Mouse (Mus musculus): ENCODE results near the gene Mif.
"Not testable (repeated sequence)": the region's sequence is repeated elsewhere in the genome, so short reads cannot be mapped to it uniquely, and the experiment has no call there.

Gene Mif

DNA sequence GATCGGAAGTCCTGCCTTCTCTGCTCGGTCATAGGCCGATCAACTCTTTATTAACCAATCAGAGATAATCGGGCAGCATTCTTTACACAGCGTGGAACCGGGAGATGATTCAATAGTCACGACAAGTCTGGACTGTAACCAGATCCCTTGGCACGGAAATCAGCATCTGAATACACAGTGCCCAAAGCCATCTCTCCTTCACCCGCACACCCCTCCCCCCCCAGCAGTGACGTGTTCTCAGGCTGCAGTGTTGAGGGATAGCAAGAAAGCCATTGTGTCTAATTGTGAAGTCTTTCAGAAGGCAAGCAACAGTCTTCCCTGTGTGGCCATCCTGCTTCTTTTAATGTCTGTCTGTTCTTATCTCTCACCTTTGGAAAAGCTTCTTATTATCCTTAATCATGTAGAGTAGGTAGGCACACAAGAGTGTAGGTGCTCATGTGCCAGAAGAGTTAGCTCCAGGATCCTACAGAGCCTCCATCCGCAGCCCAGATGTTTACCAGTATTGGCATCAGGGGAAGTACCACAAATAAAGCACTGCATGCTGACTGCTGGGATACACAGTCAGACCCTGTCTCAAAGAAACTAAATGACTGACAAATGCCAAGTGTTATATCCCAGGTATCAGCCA, 13.0 kb upstream of the Mif start:
- DNase-seq (ENCODE audit: low spot score): no peak

DNA sequence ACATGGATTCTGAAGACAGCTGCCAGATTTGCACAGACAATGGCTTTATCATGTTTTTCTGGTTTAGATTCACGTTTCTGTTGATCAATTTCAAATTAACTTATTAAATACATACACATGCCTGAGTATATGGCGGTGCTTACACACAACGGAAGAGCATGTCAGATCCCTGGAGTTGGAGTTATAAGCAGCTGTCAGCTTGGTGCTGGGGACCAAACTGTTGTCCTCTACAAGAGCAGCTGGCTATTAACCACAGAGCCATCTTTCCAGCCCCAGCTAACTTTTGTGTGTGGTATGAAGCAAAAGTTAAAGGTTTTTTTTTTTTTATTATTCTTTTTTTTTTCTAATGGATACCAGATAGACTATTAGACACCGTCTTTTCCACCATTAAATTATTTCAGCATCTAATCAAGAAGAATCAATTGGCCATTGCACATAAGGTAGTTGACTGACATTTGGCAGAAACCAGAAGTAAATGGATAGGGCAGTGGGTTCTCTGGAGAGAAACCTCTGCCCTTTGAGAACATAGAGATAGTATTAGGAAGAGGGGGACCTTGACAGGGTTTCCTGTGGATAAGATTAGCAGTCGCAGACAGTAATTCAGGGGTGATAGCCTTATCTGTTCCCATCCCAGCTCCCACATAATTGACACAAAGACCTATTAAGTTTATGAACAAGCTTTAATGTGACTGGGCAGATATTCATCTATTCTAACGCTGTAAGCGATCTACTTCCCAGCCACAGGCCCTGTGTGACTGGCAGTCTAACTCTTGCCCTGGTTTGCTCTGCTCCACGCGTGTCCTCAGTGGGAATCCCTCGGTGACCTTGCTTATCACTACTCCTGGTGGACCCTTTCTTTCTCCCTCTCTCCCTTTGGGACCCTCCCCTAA, 12.2 kb upstream of the Mif start:
- DNase-seq (ENCODE audit: low spot score): no peak

DNA sequence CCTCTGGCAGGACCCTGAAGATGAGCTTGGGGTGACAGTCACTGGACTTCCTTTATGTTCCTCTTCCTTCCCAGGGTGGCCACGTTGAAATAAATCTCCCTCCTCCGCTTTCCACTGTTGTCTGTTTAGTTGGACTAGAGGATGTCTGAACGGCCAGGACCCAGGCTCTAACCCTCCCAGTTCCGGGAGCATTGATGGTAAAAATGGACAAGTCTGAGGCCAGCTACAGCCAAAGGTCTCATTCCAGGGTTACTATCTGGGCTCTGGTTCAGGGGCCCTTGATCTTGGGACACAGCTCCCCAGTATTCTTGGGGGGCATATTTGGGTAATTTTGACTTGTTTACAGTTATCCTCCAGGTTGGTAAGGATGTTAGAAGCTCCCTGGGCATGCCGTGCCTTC, 1.5 kb upstream of the Mif start:
- DNase-seq (ENCODE audit: low spot score): no peak

DNA sequence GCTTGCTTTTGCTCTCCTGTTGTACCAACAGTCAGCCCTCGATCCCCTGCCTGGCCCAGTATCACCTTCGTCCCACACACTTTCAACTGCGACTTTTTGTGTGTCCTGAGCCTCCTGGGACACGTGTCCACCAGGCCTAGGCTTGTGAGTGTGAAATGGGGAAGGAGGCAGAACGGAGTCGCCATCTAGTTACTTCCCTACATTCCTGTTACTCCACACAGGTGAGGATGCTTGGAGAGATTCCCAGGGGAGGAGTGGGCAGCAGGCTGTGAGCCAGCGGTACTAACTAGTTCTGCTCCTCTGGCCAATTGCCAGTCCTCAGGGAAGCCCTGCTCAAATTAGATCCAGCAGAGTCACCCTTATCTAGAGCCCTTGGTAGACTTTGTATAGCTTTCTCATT, 706 bp upstream of the Mif start:
- DNase-seq (ENCODE audit: low spot score): no peak

DNA sequence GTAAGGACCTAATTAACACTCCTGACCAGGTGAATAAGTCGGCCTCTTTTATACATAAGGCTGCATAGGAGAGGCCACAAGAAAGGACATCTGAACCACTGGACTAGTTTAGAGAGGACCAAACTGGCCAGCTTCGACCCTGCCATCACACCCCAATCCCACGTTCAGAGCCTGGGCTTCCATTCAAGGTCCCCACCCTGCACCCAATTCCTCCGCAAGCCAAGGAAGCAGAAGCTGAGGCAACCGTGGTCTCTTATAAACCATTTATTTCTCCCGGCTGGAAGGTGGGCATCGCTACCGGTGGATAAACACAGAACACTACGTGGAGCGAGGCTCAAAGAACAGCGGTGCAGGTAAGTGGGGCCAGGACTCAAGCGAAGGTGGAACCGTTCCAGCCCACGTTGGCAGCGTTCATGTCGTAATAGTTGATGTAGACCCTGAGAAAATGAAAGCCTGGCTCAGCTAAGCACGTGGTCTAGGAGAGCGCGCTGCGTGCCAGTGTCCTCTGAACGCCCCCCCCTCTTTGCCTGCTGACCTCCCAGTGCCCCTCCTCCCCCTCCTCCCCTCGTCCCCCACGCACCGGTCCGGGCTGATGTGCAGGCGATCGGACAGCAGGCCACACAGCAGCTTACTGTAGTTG, 813 bp downstream of the Mif start:
- DNase-seq (ENCODE audit: low spot score): no peak

DNA sequence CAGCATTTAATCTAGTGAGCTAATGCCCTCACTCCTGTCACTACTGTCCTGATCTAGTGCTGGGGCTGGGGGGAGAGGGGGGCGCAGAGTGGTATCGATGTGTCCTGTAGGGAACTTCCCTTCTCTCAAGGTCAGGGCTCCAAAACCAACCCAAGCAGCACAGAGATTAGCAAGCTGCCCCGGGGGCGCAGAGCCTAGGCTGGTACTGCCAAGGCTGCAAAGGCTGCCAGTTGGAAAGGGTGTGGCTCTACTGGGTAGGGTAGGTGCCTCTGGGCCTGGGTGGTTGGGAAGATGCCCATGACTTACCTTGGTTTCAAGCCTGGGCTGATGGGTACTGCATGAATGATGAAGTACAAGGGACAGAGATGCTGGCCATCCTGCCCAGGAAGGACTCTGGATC, 2.4 kb downstream of the Mif start:
- no peak for DNase-seq (ENCODE audit: low spot score)

DNA sequence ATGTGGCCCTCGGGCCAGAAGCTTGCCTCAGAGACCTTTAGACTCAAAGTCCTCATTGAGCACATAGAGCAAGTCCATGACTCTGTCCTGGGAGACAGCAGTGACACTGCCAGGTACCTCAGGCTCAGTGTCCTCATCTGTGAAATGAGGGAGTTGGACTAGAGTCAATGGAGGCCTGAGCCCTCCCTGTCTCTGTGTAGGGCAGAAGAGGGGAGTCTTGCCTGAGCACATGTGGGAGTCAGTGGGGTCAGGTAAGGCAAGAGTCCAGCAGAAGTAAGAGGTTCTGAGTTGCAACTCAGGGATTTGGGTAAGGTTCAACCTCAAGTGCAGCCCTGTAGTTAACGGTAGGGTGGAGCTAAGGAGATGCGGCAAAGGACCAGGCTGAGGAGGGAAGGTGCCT, 3.1 kb downstream of the Mif start:
- no peak for DNase-seq (ENCODE audit: low spot score)

DNA sequence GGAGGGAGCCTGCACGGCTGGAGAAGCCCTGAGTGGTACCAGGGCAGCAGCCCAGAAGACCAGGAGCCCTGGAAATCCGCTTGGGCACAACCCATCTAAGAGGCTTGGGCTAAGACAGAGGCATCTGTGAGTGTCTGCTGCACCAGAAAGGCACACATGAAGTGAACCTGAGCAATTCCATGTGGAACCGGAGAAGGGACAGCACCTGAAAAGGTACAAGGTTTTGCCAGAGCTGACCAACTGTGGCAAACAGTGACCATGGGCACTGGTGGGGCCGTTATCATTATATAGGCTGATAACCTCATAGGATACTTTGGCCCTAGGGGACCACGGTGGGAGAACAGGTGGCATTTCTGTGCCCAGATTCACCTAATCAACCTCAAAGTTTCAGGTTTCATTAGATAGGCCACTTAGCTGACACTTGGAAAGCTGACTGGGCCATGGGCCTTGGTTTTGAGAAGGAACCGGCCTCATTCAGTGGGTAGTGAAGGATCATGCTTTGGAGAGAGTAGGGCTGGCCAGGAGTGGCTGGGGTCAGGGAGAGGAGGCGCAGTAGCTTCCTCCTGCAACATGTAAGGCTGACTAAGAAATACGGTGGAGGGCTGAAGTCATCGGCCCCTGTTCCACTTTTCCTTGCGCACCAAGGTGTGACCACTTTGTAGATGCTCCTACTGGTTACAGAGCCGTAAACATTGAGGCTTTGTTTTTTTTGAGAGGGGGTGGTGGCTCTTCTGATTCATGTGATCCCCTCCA, 3.7 kb downstream of the Mif start:
- no peak for DNase-seq (ENCODE audit: low spot score)

DNA sequence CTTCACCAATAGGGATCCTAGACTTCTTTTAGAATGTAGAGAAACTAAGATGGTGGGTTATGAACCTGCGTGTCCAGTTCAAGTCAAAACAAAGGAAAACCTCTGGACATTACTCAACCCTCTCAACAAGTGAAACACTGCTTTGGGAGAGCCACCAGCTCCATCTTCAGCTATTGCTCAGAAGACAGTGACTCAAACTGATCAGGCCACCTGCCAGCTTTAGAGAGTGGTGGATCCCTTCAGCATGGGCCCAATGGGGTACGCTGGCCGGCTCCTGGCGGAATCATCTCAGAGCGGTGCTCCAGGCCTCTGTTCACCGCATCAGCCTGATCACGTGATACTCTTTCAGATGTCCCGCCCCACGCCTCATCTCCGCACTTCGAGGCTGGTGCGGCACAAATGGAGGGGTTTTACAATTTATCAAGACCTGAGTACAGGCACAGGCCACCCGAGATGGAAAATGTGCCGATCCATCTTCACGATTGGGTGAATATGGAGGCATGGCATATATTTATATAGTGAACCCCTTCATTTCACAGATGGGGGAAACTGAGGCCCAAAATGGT, 4.5 kb downstream of the Mif start:
- DNase-seq (ENCODE audit: low spot score): no peak

GRCm38 (mm10) chr10:75854791-75855190, 5.2 kb downstream of the Mif start:
- DNase-seq (ENCODE audit: low spot score): no peak

GRCm38 (mm10) chr10:75854096-75854495, 5.9 kb downstream of the Mif start:
- no peak for DNase-seq (ENCODE audit: low spot score)

DNA sequence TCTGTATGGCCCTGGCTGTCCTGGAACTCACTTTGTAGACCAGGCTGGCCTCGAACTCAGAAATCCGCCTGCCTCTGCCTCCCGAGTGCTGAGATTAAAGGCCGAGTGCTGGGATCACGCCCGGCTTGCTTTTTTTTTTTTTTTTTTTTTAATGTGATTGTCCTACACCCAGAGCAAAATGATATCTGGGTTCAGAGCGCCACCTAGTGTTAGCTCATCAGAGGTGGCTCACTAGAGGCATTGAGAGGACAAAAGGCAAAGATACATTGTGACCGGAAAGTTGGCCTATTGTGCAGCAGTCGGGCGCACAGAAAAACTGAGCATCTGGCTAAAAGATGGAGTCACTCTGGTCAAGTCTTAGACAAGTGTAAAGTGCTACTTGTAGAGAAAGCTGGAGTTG, 6.6 kb downstream of the Mif start:
- DNase-seq (ENCODE audit: low spot score): no peak

GRCm38 (mm10) chr10:75852539-75853125, 7.4 kb downstream of the Mif start:
- DNase-seq (ENCODE audit: low spot score): no peak

GRCm38 (mm10) chr10:75851681-75852080, 8.4 kb downstream of the Mif start:
- no peak for DNase-seq (ENCODE audit: low spot score)

- no peak for DNase-seq (ENCODE audit: low spot score)
These were observed 9.0 kb downstream of the Mif start for GRCm38 (mm10) chr10:75851076-75851475.

DNA sequence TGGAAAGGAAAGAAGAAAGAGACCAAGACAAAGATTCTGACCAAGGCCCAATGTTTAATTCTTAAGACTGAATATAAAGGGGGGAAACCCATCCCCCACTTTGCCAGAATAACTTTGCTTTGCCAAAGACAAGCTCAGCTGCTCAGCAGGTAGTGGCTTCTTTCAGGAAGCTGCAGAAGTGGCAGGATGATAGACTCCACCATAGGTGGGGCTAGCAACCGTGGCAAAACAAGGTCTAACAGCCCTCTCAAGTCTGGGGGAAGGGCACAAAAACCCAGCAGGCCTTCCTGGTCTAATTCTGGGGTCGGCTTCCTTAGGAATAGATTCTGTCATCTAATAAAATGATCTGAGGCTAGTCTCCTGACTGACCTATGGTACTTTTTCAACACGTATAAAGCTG, 11.7 kb downstream of the Mif start:
- DNase-seq (ENCODE audit: low spot score): no peak

DNA sequence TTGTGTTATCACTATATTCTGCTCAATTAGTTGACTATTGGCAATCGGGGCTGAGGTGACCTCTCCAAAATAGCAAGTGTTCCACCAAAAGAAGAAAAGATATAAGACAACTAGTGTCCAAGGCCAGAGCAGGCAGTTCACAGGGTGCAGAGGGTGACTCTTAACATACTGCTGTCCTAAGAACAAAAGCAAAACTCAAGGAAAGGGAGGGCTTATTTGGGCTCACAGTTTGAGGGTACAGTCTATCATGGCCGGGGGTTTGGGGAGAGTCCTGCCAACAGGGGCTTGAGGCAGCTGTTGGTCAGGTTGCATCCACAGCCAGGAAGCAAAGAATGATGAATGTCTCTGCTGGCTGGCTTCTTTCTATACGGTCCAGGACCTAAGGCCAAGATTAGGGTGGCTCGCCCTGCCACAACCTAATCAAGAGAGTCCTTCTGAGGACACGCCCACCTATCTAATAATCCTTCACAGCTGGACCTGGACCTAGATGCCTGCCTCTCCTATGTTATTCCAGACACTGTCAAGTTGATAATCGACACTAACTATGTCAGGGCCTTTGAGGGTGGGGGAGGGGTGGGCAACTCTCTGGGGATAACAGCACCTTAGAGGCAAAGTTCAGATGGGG, 14.6 kb downstream of the Mif start:
- DNase-seq (ENCODE audit: low spot score): no peak

GRCm38 (mm10) chr10:75844800-75845199, 15.2 kb downstream of the Mif start:
- DNase-seq (ENCODE audit: low spot score): no peak

GRCm38 (mm10) chr10:75843898-75844297, 16.1 kb downstream of the Mif start:
- DNase-seq (ENCODE audit: low spot score): not testable (repeated sequence)

GRCm38 (mm10) chr10:75839092-75839491, 20.9 kb downstream of the Mif start:
- no peak for DNase-seq (ENCODE audit: low spot score)

DNA sequence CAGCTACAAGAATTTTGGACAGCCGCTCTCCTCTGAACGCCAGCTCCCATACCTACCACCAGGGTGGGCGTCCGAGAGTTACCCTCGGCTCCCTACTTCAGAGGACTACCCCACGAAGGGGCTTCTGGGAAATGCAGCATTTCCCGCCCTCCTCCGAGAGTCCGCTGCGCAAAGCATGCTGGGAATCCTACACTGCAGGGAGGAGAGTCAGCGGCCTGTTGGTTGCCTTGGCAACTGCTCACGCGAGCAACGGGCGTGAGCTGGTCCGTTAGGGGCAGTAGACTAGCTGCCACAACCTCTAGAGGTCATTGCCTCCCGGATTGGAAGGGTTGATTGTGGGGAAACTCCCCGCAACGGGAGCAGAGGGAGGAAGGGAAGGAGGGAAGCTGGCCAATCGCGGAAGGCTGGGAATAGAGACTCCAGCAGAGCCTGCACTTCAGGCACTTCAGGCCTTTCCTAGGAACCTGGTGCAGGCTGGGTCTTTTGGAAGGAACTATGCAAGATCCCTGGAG, 22.7 kb downstream of the Mif start, which contains the start of gene Gstt2:
Gene Gstt2 (minus strand): TSS at position 177 of the 512 bp plus-strand sequence.
- peak; percentile 77 for DNase-seq (ENCODE audit: low spot score)
